Mouse (Mus musculus): Measurements from ENCODE around the gene Cd84.

DNA sequence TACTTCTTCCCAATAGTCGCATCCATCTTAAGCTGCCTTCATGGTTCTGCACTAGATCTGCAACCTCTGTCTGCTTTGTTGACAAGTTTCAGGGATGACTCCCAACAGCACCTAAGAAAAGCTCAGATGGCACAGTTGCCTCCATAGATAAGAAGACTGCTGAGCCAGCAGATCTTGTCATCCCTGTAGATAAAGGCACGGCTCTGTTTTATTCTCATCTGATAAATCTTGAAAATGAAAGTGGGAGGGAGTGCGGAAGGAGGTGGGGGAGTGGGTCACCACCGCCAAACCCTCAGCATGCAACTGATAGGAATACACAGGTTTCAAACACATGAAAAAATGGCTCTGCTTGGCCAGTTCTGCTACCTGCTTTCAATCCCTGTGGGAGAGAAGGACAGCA, 26.0 kb downstream of the Cd84 start:
- no peak for TF ChIP-seq CTCF (IDR thresholded peaks at IDR 0.05; ENCODE audit: low read depth)
- no peak for TF ChIP-seq EP300 (IDR thresholded peaks at IDR 0.05; ENCODE audit: low read depth)

Data from heart, postnatal 0 days (tissue).